Mouse (Mus musculus) small intestine, adult 2 months (tissue): Measurements from ENCODE around the gene Oas2.

Experiments
- CTCF ChIP-seq: fragments of 200-500 bp; IDR thresholded peaks from 2 replicates; pipeline ENCODE4 v1.5.1; 2012; ENCODE audit warnings: low read depth, mild to moderate bottlenecking, control low read depth, inconsistent platforms, low read length, moderate library complexity, mixed read lengths; ENCODE audit not compliant: insufficient replicate concordance, insufficient read length; ENCODE audit errors: extremely low read depth
- POLR2A ChIP-seq: fragments of 200-500 bp; IDR thresholded peaks from 2 replicates; pipeline ENCODE4 v1.6.1; 2012; ENCODE audit warnings: low read depth, mild to moderate bottlenecking, control low read depth, inconsistent platforms, low read length, moderate library complexity

DNA sequence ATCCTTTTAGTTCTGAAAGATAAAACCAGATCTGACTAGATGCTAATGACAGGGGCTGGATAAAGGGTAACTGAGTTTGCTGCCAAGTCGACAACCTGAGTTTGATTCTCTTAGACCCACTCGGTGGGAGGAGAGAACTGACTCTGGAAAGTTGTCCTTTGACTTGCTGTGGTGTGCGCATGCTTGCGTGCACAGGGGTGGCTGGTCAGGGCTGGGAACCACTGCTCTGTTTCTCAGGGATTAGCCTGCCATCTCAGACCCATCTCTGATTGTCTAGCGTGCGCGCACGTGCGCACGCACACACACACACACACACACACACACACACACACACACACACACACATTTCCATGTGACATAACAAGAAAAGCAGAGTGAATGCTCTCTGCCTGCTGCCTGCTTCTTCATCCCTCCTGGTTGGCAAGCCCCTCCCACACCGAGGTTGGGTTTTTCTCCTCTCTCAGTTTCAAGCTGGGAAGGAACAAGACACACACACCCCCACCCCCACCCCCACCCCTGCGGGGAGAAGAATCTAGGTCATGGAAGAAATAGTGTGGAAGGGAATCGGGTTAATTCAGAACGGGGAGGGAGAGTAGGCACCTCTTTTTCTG, 15.2 kb downstream of the Oas2 start:
- no peak for TF ChIP-seq CTCF
- TF ChIP-seq POLR2A, result no peak
